Mouse (Mus musculus) liver, embryonic 14.5 days (tissue): ENCODE data around the gene Il12rb1. TPM values are rescaled to one million over a fixed set of nuclear protein-coding genes. Genes with fewer than 3 reads are reported as not detected.

Experiments used
- ATAC-seq: fragments of 200-750 bp; cut with Nextera tagmentation; 2 replicates; pipeline ENCODE4 v1.8.0; 2017; ENCODE audit warnings: moderate number of reproducible peaks, mild to moderate bottlenecking, moderate library complexity; ENCODE audit not compliant: insufficient read depth
- DNase-seq, 3 experiments: peaks; one replicate each; pipeline ENCODE4 v3.0.0-alpha.2; 2012 to 2013; ENCODE audit warnings: low read depth in 3 of 3, low spot score in 3 of 3
- H3K27ac ChIP-seq: fragments of 300-500 bp; sonication (generic); 2 replicates; pipeline ENCODE4 v1.5.1; 2014; ENCODE audit warnings: moderate library complexity, mild to moderate bottlenecking, control low read depth, inconsistent platforms
- H3K27me3 ChIP-seq: fragments of 300-500 bp; sonication (generic); 2 replicates; pipeline ENCODE4 v1.6.1; 2014; ENCODE audit warnings: mild to moderate bottlenecking, low read length, moderate library complexity; ENCODE audit not compliant: control insufficient read depth, insufficient read depth
- H3K36me3 ChIP-seq: fragments of 300-500 bp; sonication (generic); replicated peaks from 2 replicates; pipeline ENCODE4 v1.6.1; 2014; ENCODE audit warnings: low read depth; ENCODE audit not compliant: control insufficient read depth, insufficient read depth
- H3K4me1 ChIP-seq, 2 experiments: fragments of 200-500 bp in 1 of 2; fragments of 300-500 bp in 1 of 2; sonication (generic) in 1 of 2; replicated peaks; 2 replicates each; pipeline ENCODE4 v1.6.1; 2012 to 2014; ENCODE audit warnings: antibody characterized with exemption in 1 of 2, inconsistent platforms in 1 of 2, low read length in 1 of 2; ENCODE audit not compliant: control insufficient read depth in 2 of 2, insufficient read depth in 2 of 2
- H3K4me2 ChIP-seq: fragments of 300-500 bp; sonication (generic); 2 replicates; pipeline ENCODE4 v1.6.1; 2014; ENCODE audit warnings: low read depth, mild to moderate bottlenecking, control low read depth, moderate library complexity
- H3K4me3 ChIP-seq, 2 experiments: fragments of 200-500 bp in 1 of 2; fragments of 300-500 bp in 1 of 2; sonication (generic) in 1 of 2; 2 replicates each; pipeline ENCODE4 v1.5.1; 2012 to 2014; ENCODE audit warnings: low read depth in 2 of 2, low read length in 2 of 2, mild to moderate bottlenecking in 2 of 2, control low read depth in 1 of 2, inconsistent platforms in 1 of 2, moderate library complexity in 1 of 2; ENCODE audit not compliant: insufficient read depth in 1 of 2
- H3K9ac ChIP-seq: fragments of 300-500 bp; sonication (generic); replicated peaks from 2 replicates; pipeline ENCODE4 v1.6.1; 2014; ENCODE audit warnings: mild to moderate bottlenecking, control low read depth, moderate library complexity
- H3K9me3 ChIP-seq: fragments of 300-500 bp; sonication (generic); 2 replicates; pipeline ENCODE4 v1.6.1; 2016; ENCODE audit warnings: low read length, mixed read lengths; ENCODE audit not compliant: control insufficient read depth
- CTCF ChIP-seq: IDR thresholded peaks from 2 replicates; pipeline ENCODE4 v1.5.1; 2016; ENCODE audit warnings: antibody characterized with exemption, low read depth, control low read depth
- EP300 ChIP-seq: IDR thresholded peaks from 2 replicates; pipeline ENCODE4 v1.6.1; 2016; ENCODE audit warnings: antibody characterized with exemption, low read depth
- WGBS: fragments of 180-500 bp; shearing (Covaris S2); extraction: QIAGEN DNeasy Blood & Tissue Kit; methylation state at CpG from one replicate; pipeline ENCODE4 v1.1.7; 2014; ENCODE audit not compliant: insufficient replicate concordance; 5-methylcytosine and 5-hydroxymethylcytosine counted together
- polyA plus RNA-seq, 2 experiments: library from polyadenylated mRNA; depleted of rRNA in 1 of 2; stranded (reverse) in 1 of 2; unstranded in 1 of 2; fragments of >200 nt; fragmentation: Nextera tagmentation in 1 of 2; extraction: Ambion mirVana in 1 of 2; gene quantifications; 2 replicates each; pipeline versions ENCODE4 v1.2.1 to v1.2.3; 2012 to 2014

Il12rb1 gene
- polyA plus RNA-seq, 2 experiments = 0.11 to 0.18 TPM

GRCm38 (mm10) chr8:70786291-70787050 lies 21.8 kb upstream of the Il12rb1 start:
- no peak overlapping the region for H3K4me3 ChIP-seq
- DNase-seq (no peak), ATAC-seq (no peak)
- no peak overlapping the region for H3K4me2 ChIP-seq
- no peak overlapping the region for H3K9ac ChIP-seq
- peaks cover 10 to 18% of the 10 kb centered on the region in 2 experiments for H3K4me1 ChIP-seq
- H3K27ac ChIP-seq = no peak overlapping the region
- WGBS = 86% methylated on average over 25 of the region's 25 CpGs
- peaks cover 11% of the 10 kb centered on the region for H3K36me3 ChIP-seq
- TF ChIP-seq EP300 = no peak
- TF ChIP-seq CTCF = no peak
- no peaks in the 10 kb centered on the region for H3K9me3 ChIP-seq
- H3K27me3 ChIP-seq = no peaks in the 10 kb centered on the region

GRCm38 (mm10) chr8:70787051-70787445 lies 21.2 kb upstream of the Il12rb1 start:
- H3K27me3 ChIP-seq = no peaks in the 10 kb centered on the region
- peaks cover 15 to 23% of the 10 kb centered on the region in 2 experiments for H3K4me1 ChIP-seq
- H3K4me2 ChIP-seq = no peak overlapping the region
- TF ChIP-seq CTCF (no peak), EP300 (no peak)
- no peak overlapping the region for H3K27ac ChIP-seq
- DNase-seq (no peak), ATAC-seq (no peak)
- no peak overlapping the region for H3K9ac ChIP-seq
- peaks cover 11% of the 10 kb centered on the region for H3K36me3 ChIP-seq
- H3K9me3 ChIP-seq = no peaks in the 10 kb centered on the region
- 73% methylated on average over 3 of the region's 3 CpGs for WGBS
- H3K4me3 ChIP-seq = no peak overlapping the region

- no peak for DNase-seq
- Histone ChIP-seq H3K9ac (no peak overlapping the region), H3K4me3 (no peak overlapping the region), H3K9me3 (no peaks in the 10 kb centered on the region), H3K4me2 (no peak overlapping the region), H3K36me3 (peaks cover 10% of the 10 kb centered on the region), H3K27ac (no peak overlapping the region), H3K27me3 (no peaks in the 10 kb centered on the region), H3K4me1 (peaks cover 17 to 30% of the 10 kb centered on the region in 2 experiments)
- no peak for TF ChIP-seq CTCF
- TF ChIP-seq EP300 = no peak
- WGBS = 69% methylated on average over 30 of the region's 30 CpGs
- ATAC-seq = no peak
Measured at GRCm38 (mm10) chr8:70787941-70788667, 20.1 kb upstream of the Il12rb1 start.

GRCm38 (mm10) chr8:70789046-70789445 lies 19.2 kb upstream of the Il12rb1 start:
- no peak overlapping the region for H3K27ac ChIP-seq
- no peaks in the 10 kb centered on the region for H3K9me3 ChIP-seq
- H3K4me2 ChIP-seq = no peak overlapping the region
- H3K36me3 ChIP-seq = peaks cover 8% of the 10 kb centered on the region
- WGBS = 80% methylated on average over 10 of the region's 10 CpGs
- no peaks in the 10 kb centered on the region for H3K27me3 ChIP-seq
- no peak overlapping the region for H3K9ac ChIP-seq
- no peak for DNase-seq
- no peak for ATAC-seq
- H3K4me1 ChIP-seq = peaks cover 17 to 33% of the 10 kb centered on the region in 2 experiments
- no peak overlapping the region for H3K4me3 ChIP-seq
- TF ChIP-seq CTCF = no peak
- no peak for TF ChIP-seq EP300

GRCm38 (mm10) chr8:70790846-70791245 lies 17.4 kb upstream of the Il12rb1 start:
- no peak for TF ChIP-seq EP300
- TF ChIP-seq CTCF = no peak
- DNase-seq (no peak), ATAC-seq (no peak)
- Histone ChIP-seq H3K27ac (no peak overlapping the region), H3K9ac (peak overlapping the region; percentile 46), H3K4me3 (peak overlapping the region; percentile 67 to 68), H3K27me3 (peaks cover 5% of the 10 kb centered on the region; the same call in 1 of the 2 replicates), H3K36me3 (peaks cover 3% of the 10 kb centered on the region), H3K4me1 (peaks cover 17 to 32% of the 10 kb centered on the region in 2 experiments), H3K4me2 (peak overlapping the region; percentile 74), H3K9me3 (no peaks in the 10 kb centered on the region)
- 47% methylated on average over 8 of the region's 8 CpGs for WGBS
